Mouse (Mus musculus) CH12.LX (cell line): ENCODE results near the gene Sphk2.
A peak's percentile ranks its signal among the peaks of the same experiment; 100 is the strongest.

Source experiments
- CTCF ChIP-seq, 2 experiments: IDR thresholded peaks in 1 of 2; conservative IDR thresholded peaks in 1 of 2; 2 replicates each; pipeline ENCODE4 v1.5.1; 2011 to 2012; ENCODE audit warnings: low read depth in 2 of 2, low read length in 2 of 2, improper control_type of control experiment in 1 of 2, inconsistent platforms in 1 of 2, mild to moderate bottlenecking in 1 of 2, moderate library complexity in 1 of 2
- EP300 ChIP-seq: IDR thresholded peaks from 2 replicates; pipeline ENCODE4 v1.6.1; 2011; ENCODE audit warnings: low read length, improper control_type of control experiment
- JUN ChIP-seq: IDR thresholded peaks from 2 replicates; pipeline ENCODE4 v1.6.1; 2011; ENCODE audit warnings: low read depth, mild to moderate bottlenecking, low read length, improper control_type of control experiment, moderate library complexity; ENCODE audit not compliant: insufficient read depth
- KAT2A ChIP-seq: IDR thresholded peaks from 2 replicates; pipeline ENCODE4 v1.6.1; 2012; ENCODE audit warnings: low read length, improper control_type of control experiment, inconsistent platforms; ENCODE audit not compliant: insufficient replicate concordance
- POLR2A ChIP-seq: IDR thresholded peaks from 2 replicates; pipeline ENCODE4 v1.6.1; 2011; ENCODE audit warnings: low read depth, mild to moderate bottlenecking, improper control_type of control experiment, low read length
- POLR2AphosphoS2 ChIP-seq: IDR thresholded peaks from 2 replicates; pipeline ENCODE4 v1.6.1; 2011; ENCODE audit warnings: low read depth, low read length, improper control_type of control experiment
- RCOR1 ChIP-seq: conservative IDR thresholded peaks from 2 replicates; pipeline ENCODE4 v1.6.1; 2012; ENCODE audit warnings: low read depth, mild to moderate bottlenecking, inconsistent platforms, low read length, improper control_type of control experiment
- ZMIZ1 ChIP-seq: IDR thresholded peaks from 2 replicates; pipeline ENCODE4 v1.6.1; 2012; ENCODE audit warnings: low read depth, mild to moderate bottlenecking, inconsistent platforms, low read length, improper control_type of control experiment

- TF ChIP-seq POLR2A (no peak), CTCF (conservative IDR thresholded peaks at IDR 0.05 in 1 of 2, IDR thresholded peaks at IDR 0.05 in 1 of 2; ENCODE audit: low read depth in 2 of 2, low read length in 2 of 2) (peak; percentile 51 to 59; a peak in 3 of 4 replicates), RCOR1 (no peak), POLR2AphosphoS2 (no peak), EP300 (no peak), ZMIZ1 (no peak), KAT2A (no peak), JUN (no peak)
Measured at GRCm38 (mm10) chr7:45746518-45746917, 28.7 kb upstream of the Sphk2 start.
